Mouse (Mus musculus) ES-Bruce4 (cell line): ENCODE data around the gene Dchs2.
A peak's percentile ranks its signal among the peaks of the same experiment; 100 is the strongest.

Experiments
- CTCF ChIP-seq: IDR thresholded peaks from one replicate; pipeline ENCODE4 v1.8.1; 2011; ENCODE audit warnings: low read depth, low read length
- EP300 ChIP-seq: IDR thresholded peaks from 2 replicates; pipeline ENCODE4 v1.6.1; 2011; ENCODE audit warnings: low read depth, low read length; ENCODE audit not compliant: insufficient read depth
- POLR2A ChIP-seq: IDR thresholded peaks from one replicate; pipeline ENCODE4 v1.8.1; 2011; ENCODE audit warnings: low read length; ENCODE audit not compliant: insufficient read depth

GRCm38 (mm10) chr3:83080567-83081055 is 47.1 kb upstream of the Dchs2 start:
- TF ChIP-seq CTCF (peak; percentile 8), POLR2A (no peak), EP300 (no peak)
